Mouse (Mus musculus) E14TG2a.4 (cell line): ENCODE measurements around the gene Taar2.
A peak's percentile ranks its signal among the peaks of the same experiment; 100 is the strongest.

ENCODE experiments used
- CTCF ChIP-seq: conservative IDR thresholded peaks from 2 replicates; pipeline ENCODE4 v1.5.1; 2014; ENCODE audit warnings: low read length
- NANOG ChIP-seq: IDR thresholded peaks from 2 replicates; pipeline ENCODE4 v1.6.1; 2014; ENCODE audit warnings: borderline replicate concordance, low read length, mixed read lengths

DNA sequence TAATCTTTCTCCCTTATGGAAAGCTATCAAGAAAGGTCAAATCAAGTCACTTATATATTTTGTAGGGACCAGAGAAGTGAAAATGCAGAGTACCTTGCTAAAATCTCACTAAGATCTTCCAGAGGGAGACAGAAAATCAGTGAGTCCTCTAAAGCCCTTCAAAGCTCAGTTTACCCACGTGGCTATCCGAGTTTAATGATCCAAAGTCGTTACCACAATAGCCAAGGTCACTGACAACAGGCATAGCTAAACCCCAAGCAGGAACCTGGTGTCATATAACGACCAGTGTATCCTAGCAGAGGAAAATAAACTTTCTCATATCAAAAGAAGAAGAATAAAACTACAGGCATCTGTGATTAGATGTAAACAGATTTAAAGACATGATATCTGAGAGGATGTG is 759 bp upstream of the Taar2 start:
- TF ChIP-seq CTCF, result no peak
- TF ChIP-seq NANOG, result peak; percentile 31; the same call in 1 of the 2 replicates
